Mouse (Mus musculus): ENCODE results near the gene 1520401A03Rik. TPM values are rescaled to one million over a fixed set of nuclear protein-coding genes. Genes with fewer than 3 reads are reported as not detected.

Gene 1520401A03Rik
- total RNA-seq, 2 experiments from 2014 or later, result 0.33 TPM; not detected in 1

DNA sequence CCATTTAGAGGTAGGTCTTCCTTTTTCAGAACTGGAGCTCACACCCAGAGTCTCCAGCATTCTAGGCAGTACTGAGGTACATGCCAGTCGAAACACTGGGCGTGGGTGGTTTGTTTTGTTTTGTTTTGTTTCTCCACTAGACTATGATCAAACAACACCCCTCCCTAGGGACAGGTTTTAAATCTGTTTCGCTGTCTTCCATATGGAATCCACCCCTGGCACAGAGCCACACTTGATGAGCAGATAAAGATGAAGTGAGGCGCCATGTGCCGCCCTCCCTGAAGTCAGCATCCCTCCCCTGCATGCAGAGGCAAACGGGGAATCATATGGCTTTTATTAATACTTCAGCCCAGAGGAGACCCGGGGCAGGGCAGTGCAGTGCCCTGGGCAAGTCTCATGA lies 17.8 kb downstream of the 1520401A03Rik start:
- DNase-seq (ENCODE audit: low spot score in 2 of 2), result peak in 1 of 2 experiments; percentile 40

DNA sequence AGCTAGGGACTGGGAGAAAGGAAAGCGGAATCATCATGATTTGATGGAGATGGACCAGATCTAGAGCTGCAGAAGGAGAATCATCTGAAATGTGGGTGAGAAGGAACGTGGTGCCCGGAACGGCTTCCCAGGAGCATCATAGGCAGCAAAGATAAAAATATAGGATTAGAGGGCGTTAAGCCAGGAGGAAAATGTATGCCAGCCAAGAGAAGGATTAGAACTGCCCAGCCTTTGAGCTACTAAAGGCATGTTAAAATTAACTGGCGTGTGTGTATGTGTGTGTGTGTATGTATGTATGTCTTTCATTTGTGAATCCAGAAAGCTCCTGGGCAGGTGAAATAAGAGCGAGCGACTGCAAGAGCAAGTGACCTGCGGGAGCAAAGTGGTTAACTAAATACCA lies 19.3 kb downstream of the 1520401A03Rik start:
- no peak for DNase-seq (ENCODE audit: low spot score in 2 of 2)

DNA sequence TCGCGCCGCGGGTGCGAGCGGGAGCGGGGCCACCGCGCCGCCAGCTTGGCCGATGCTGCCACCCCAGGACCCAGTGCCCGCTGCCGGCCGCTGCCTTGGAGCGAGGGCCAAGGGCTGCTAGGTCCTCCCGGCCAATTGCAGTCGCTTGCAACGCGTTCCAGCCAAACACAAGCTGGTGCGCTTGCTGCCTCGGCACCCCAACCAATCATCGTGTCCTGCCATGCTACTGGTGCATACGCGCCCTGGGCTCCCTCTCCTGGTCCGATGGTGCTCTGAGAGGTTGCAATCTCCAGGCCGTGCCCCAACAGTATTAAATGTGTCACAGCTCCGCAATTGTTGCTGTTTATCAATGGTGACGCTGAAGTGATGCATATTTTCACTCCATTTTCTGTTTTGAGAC lies 22.5 kb downstream of the 1520401A03Rik start:
- DNase-seq (ENCODE audit: low spot score in 2 of 2), result peak; percentile 86 to 93

DNA sequence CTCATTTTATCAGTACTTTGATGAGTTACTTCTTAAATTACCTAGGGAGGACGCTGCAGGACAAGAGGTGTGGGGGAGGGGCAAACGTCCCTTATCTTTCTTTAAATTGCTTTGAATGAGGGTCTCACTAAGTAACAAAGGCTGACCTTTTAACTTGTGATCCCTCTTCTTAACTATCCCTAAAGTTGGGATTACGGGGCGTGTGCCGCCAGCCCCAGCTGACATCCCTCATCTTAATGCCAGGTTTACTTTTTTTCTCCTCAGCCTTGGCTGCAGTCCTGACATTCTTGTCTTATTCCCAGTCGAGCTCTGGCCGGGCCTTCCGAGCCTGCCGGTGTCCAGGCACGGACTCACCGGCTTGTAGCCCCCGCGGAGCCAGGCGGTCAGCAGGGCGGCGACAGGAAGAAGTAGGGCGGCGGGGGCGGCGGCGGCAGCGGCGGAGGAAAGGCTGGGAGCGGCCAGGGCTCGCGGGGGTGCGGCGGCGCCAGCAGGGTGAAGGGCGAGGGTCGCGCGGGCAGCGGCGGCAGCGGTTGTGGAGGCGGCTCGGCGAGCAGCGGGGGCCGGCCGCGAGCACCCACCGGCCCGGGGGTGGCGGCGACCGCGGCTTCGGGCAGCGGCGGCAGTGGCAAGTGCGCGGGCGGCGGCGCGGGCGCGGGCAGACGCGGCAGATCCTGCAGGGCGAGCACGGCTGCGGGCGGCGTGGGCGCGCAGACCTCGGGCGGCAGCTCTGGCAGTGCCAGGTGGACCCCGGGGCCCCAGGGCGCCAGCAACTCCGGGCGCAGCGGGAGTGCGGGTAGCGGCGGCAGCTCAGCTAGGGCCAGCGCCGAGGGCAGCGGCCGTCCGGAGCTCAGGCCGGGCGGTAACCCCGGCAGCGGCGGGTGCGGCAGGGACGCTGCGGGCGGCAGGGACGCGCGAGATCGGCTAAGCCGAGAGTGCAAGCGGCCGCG lies 23.2 kb downstream of the 1520401A03Rik start:
- DNase-seq (ENCODE audit: low spot score in 2 of 2), result no peak

DNA sequence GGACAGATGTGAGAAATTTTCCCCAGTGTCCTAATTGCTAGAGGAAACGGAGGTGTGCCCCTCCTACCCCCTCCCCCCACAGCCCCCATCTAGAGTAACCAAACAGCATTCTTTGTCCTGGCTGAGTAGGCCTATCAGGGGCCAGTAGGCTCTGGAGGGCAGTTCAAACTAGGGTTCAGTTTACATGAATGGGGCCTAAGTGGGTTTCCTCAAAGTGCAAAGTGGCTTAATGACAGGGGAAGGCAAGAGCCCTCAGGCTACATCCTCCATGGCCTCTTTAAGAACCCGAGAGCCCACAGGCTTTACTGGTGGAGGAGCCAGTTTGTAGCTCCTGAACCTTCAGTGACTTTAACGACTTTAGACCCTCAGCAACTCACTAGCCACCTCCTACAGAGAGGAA lies 26.8 kb downstream of the 1520401A03Rik start:
- no peak for DNase-seq (ENCODE audit: low spot score in 2 of 2)

DNA sequence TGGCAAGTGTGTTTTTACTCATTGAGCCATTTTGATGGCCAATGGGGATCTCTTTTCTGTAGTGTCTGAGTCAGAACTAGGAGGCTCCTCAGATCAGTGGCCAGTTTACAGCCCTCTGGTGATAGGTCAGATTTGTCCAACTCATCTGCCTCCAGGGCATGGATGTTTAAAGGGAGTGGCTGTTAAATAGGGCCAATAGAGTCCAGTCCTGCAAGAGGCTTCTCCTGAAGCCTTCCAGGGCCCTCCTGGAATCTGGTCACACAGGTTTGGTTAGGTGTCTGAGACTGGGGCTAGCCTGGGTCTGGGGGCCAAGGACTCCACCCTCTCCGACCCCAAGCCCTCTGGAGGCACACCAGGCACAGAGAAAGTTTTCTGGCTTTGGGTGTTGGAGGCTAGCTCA lies 28.1 kb downstream of the 1520401A03Rik start:
- DNase-seq (ENCODE audit: low spot score in 2 of 2), result no peak

DNA sequence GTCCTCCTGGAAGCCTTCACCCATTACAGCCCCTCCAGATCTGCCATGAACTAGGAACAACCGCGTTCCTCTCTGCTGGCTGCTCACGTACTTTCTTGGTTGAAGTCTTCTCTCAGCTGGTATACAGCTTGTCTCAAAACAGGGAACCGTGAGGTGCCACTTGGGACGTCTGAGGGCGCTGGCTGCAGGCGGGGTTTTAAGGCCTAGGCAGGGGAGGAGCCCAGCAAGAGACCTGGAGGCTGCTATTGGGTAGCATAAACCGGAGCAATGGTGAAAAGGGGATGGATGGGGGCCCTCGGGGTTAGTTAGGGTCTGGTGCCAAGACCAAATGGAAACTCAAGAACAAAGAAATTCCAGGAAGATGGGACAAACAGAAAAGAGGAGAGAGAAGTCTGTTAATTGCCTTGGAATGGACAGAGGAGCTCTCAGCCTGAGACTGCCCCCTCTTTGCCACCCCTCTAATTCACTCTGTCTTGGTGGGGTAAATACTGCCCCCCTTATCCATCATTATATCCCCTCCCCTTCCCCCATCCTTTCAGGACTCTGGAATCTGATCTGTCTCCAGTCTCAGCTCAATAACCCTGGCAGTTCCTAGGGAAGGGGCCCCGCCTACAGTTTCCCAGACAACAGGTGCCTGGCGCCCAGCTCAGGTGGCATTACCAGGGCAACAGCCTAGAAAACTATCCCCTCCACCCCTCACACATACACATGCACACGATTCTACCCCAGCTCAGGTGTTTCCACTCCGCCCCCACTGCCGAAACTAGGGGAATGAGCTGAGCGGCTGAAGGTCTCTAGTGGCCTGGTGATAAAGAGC lies 38.5 kb downstream of the 1520401A03Rik start, which contains the start of gene Cldn9:
Gene Cldn9, minus strand, starts transcription at position 171 of the 817 bp plus-strand sequence.
- DNase-seq (ENCODE audit: low spot score in 2 of 2), result no peak

DNA sequence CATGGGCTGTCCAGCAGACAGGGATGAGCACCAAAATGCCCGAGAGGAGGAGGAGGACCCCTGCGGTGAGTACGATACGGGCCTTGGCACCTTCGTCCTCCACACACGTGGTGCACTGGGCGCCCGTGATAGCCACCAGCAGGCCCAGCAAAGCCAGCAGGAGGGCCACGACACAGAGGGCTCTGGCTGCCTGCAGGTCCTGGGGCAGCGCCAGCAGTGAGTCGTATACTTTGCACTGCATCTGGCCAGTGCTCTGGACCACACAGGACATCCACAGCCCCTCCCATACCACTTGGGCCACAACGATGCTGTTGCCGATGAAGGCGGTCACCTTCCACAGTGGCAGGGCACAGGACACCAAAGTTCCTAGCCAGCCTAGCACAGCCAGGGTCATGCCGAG lies 39.4 kb downstream of the 1520401A03Rik start:
- no peak for DNase-seq (ENCODE audit: low spot score in 2 of 2)

DNA sequence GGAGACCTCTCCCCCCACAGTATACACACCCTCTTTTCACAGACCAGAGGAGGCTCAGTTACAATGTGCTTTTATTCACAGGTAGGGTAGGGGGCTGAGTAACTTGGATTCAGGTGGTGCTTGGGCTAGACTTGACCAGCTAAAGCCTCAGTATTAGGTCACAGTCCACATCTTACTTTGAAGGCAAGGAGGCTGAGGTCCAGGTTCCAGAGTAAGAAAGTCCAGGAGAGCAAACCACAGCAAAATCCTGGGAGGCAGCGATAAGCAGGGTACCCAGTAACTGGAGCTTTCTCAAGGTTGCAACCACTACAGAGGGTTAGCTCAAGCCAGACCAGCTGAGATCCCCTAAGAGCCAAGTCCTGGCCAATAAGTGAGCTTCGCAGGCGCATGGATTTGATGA lies 40.1 kb downstream of the 1520401A03Rik start:
- no peak for DNase-seq (ENCODE audit: low spot score in 2 of 2)

DNA sequence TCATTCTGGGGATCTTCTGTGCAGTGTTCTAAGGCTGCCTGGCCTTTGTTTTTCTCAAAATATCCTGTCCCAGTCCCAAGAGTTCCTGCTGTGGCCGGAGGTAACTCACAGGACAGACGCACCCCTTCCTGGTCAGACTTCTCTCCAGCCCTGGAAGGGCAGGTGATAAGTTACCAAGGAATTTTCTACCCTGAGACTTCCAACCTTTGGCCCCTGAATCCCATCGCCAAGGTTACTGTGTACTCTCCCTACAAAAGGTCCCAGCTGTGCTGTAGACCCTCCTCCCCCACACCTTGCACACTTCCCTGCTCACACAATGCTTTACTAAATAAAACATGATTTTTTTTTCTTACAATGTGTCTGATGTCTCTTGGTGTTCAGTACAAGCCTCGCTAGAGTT lies 40.5 kb downstream of the 1520401A03Rik start:
- no peak for DNase-seq (ENCODE audit: low spot score in 2 of 2)

DNA sequence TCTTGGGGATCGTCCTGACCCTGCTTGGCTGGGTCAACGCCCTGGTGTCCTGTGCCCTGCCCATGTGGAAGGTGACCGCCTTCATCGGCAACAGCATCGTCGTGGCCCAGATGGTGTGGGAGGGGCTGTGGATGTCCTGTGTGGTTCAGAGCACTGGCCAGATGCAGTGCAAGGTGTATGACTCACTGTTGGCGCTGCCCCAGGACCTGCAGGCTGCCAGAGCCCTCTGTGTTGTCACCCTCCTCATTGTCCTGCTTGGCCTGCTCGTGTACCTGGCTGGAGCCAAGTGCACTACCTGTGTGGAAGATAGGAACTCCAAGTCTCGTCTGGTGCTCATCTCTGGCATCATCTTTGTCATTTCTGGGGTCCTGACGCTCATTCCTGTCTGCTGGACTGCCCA lies 41.5 kb downstream of the 1520401A03Rik start:
- DNase-seq (ENCODE audit: low spot score in 2 of 2), result no peak

DNA sequence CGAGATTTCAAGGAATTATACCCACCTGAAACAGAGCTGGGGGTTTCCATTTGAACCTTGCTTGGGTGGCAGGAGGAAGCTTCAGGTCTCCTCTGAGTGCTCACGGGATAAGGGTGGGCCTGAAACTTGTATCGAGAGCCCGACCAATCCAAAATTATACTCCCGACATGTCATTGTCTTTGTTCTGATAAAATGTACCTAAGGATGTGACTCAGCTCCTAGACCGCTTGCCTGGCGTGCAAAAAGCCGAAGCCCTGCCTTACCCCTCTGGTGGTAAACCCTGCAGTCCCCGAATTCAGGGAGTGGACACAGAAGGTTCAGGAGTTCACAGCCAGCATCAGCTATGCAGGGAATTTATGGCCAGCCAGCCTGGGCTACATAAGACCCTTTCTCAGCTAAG lies 42.2 kb downstream of the 1520401A03Rik start:
- DNase-seq (ENCODE audit: low spot score in 2 of 2), result no peak

DNA sequence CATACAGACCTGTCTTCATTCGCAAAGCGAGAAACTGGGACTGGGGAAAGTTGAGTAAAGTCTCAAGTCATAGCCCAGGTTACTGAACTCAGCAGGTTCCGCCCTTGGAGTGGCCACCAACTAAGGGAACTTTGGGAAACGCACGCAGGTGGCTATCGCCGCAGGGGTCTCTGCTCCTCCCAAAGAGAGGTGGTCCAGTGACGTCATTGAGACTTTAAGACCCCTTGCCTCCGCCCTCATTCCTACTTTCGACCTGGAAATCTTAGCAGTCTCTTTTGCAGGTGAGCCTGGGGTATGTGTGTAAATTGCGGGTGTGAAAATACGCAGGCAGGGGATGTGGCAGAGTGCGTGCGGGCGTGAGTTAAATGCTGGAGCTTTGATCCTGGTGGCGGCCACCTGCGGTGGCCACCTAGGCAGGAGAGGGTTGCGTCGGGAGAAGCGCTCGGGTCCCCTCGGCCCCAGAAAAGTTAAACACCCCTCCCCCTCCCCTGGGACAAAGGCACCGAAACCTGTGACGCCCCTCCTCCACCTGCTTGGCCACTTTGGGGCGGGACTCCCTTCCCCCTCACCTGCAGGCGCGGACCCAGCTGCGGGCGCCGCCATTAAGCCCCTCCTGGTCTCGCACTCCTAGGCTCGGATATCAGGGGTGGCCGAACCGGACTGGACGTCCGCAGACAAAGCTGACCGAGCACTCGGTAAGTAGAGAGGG lies 43.3 kb downstream of the 1520401A03Rik start, which contains the start of gene Cldn6:
Gene Cldn6, plus strand, starts transcription at position 123 of the 709 bp plus-strand sequence.
- DNase-seq (ENCODE audit: low spot score in 2 of 2), result no peak

DNA sequence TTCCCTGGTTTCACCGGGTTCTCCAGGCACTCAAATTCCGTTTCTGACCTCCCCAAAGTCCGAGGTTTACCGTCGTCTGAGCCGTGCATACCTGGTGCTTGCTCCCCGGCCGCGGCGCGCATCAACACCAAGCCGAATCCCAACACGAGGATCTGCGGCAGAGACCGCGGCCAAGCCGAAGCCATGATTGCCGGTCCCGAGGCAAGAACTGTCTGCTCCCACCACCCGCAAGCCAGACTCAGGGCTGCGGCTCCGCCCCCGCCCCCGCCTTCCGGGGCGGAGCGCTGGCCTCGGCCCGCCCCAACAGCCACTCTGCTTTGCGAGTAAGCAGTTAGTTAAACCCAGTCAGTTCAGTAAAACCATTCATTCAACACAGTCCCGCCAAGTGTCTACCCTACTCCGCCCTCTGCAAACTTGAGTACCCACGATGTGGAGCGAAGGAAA lies 45.3 kb downstream of the 1520401A03Rik start, which contains the start of gene Tnfrsf12a:
Gene Tnfrsf12a, minus strand, starts transcription at position 233 of the 444 bp plus-strand sequence.
- DNase-seq (ENCODE audit: low spot score in 2 of 2), result peak; percentile 68 to 78

DNA sequence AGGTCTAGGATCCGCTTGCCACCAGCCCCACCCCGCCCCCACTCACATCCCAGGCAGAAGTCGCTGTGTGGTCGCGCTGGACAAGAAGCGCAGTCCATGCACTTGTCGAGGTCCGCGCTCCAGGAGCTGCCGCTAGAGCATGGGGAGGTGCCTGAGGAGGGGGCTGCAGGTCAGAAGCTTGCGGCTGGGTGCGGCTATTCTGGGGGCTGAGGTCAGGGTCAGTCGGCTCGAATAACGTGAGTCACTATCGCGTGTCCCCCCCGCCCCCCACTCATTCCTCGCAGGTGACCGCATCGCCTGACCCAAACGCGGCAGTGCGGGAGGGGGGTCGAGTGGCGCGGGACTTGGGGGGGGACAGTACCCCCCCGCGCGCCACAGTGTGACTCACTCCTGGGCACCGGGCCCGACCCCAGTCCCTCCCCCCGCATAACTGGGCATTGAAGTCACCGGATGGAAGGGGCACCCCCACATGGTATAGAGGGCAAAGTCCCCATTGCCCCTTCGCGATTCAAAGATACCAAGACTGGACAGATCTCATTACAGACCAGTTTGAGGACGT lies 46.0 kb downstream of the 1520401A03Rik start:
- no peak for DNase-seq (ENCODE audit: low spot score in 2 of 2)

DNA sequence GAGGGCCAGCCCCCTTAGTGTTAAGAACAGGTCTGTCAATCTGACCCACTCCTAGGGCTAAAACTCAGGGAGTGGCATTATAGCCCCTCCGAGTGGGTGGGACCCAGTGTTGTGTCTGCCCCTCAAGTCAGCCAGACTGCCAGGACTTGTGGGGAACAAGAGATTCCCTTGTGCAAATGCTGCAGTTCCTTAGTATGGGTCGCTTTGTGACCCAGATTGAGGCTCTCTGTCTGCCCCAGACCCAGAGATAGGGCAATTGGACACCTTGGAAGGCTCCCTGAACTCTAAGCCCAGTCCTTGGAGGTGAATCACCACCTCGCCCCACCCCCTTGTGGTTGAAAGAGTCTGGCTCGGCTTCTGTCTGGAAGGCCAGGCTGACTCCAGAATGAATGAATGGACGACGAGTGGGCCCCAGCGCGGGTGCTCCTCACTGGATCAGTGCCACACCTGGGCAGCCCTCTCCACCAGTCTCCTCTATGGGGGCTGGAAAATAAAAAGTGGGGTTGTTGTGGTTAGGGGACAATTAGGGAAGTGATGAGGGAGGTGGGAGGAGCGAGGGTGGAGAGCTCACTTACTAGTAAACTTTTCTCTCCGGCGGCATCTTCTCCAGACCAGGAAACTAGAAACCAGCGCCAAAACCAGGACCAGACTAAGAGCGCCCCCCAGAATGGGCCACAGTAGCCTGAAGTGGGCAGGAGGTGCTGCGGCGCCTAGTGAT lies 46.9 kb downstream of the 1520401A03Rik start:
- DNase-seq (ENCODE audit: low spot score in 2 of 2), result no peak

DNA sequence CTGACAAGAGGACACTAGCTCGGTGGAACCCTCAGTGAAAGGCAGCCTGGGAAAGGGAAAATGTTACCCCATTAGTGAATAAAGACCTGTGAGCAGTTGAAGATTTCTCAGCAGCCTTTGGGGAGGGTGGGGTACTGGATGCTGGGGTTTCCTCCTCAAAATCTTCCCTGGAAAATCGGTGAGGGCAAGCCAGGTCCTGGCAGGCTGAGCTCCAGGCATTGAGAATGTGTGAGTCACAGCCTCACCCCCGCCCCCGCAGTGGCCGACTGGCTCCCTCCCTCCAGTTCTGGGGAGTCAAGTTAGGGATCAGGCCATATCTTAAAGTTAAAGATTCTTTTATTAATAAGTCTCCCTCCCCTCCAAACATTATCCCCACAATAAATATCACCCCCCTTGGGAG lies 47.5 kb downstream of the 1520401A03Rik start:
- DNase-seq (ENCODE audit: low spot score in 2 of 2), result no peak

DNA sequence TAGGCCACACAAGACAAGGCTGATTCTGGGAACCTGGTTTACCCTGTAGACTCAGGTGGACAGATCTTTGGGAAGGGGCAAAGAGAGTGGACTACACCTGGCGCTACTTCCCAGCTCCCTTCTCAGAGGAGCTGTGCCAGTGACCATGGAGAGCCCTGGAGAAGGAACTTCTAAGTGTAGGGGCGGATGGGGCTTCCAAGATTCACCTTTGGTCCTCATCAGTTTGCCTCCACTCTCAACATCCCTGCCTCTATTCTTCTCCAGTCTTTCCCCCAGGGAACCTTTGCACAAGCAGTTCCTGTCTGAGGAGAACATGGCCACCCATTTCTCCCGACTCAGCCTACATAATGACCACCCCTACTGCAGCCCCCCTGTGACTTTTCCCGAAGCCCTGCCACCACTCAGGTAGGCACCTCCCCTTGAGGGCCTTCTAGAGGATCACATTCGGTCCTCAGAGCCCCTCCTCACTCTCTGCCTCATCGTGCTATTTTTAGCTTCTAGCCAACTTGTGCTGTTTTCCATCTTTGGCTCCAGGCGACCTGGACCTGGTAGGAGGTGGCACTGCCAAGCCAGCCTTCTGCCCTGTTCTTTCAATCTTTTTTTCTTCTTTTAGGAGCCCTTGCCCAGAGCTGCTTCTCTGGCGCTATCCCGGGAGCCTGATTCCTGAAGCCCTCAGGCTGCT lies 48.2 kb downstream of the 1520401A03Rik start:
- no peak for DNase-seq (ENCODE audit: low spot score in 2 of 2)

DNA sequence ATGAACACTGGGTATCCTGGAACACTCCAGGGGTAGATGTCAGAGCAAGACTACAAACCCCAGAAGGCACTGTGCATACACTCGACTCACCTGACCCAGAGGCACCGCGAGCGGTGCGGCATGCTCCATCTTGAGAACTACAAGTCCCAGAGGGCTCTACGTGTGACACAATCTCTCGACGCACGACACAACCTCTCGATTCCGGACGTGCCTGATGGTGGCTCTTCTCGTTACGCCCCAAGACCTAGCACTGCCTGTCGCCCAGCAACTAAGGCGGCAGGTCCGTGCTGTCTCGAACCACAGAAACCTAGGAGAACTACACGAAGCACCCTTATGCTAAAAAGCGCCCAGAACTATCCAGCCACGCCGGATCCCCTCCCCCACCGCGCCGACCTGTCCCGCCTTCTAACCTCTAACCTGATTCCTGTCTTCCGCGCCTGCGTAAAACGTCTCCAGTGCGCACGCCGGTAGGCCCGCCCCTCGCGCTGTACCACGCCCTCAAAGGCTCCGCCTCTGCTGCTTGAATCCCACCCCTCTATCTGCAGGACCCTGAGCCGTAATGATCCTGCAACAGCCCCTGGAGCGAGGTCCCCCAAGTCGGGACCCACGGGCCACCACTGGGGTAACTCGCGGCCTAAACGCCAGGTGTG lies 49.0 kb downstream of the 1520401A03Rik start, which contains the start of the genes Hcfc1r1 and Thoc6:
Gene Hcfc1r1, plus strand, starts transcription at position 173 of the 650 bp plus-strand sequence.
Gene Thoc6, minus strand, starts transcription at position 459 of the 650 bp plus-strand sequence.
- peak; percentile 92 to 98 for DNase-seq (ENCODE audit: low spot score in 2 of 2)

Data from layer of hippocampus, adult 18-20 months (tissue).